In genomic region chr10:90672135-90672534, GRCm38 (mm10) we compare ENCODE assay signal across 23 mouse cellular contexts.
DNase-seq lines count a peak whose midpoint lies in the region; ATAC-seq and TF ChIP-seq lines count a peak whose summit lies in the region.
"Had no signal": no experiment of that assay in that cellular context is flagged by ENCODE, and none has a peak within 500 bp of the region (broad histone marks: within the 10 kb centered on the region; RNA-seq: fewer than 3 reads in every experiment).

No protein-coding gene starts in this region.

- peak; percentile 31 for DNase-seq in hindbrain, postnatal 0 days (ENCODE audit: low spot score)
- DNase-seq in cerebellum, adult 2 months, result peak; percentile 71 to 86
- peak; percentile 75 to 78 for DNase-seq in cerebellum, postnatal 25 days
- DNase-seq in ovary, adult 18-20 months (ENCODE audit: low spot score), result no peak
- DNase-seq: gastrocnemius, postnatal 10 days; heart, postnatal 10 days; kidney, adult 18-20 months; liver, embryonic 13.5 days; lung, adult 2 months; lung, postnatal 36 days; right cerebral cortex, adult 18-20 months; right cerebral cortex, postnatal 4 days; thymus, postnatal 25 days had no signal

- TF ChIP-seq CTCF in hindbrain, postnatal 0 days (IDR thresholded peaks at IDR 0.05; ENCODE audit: low read depth), result no peak
- no peak for TF ChIP-seq CTCF in cerebellum, adult 2 months (IDR thresholded peaks at IDR 0.05; ENCODE audit: borderline replicate concordance, insufficient read depth, low read depth, low read length)

- no peaks in the 10 kb centered on the region for H3K9me3 ChIP-seq in hindbrain, postnatal 0 days (ENCODE audit: low read length)
- H3K9me3 ChIP-seq in hindbrain, embryonic 12.5 days (replicated peaks), result no peaks in the 10 kb centered on the region
- H3K9me3 ChIP-seq: forebrain, embryonic 13.5 days; liver, embryonic 13.5 days; midbrain, embryonic 15.5 days; neural tube, embryonic 13.5 days had no signal

- H3K4me2 ChIP-seq in hindbrain, postnatal 0 days (ENCODE audit: low read depth, low read length), result no peak overlapping the region
- no peak overlapping the region for H3K4me2 ChIP-seq in hindbrain, embryonic 12.5 days (replicated peaks)
- H3K4me2 ChIP-seq: forebrain, embryonic 13.5 days; heart, embryonic 11.5 days; liver, embryonic 13.5 days; midbrain, embryonic 15.5 days; neural tube, embryonic 13.5 days had no signal

- no peaks in the 10 kb centered on the region for H3K36me3 ChIP-seq in hindbrain, postnatal 0 days (ENCODE audit: insufficient read depth, low read length)
- no peaks in the 10 kb centered on the region for H3K36me3 ChIP-seq in hindbrain, embryonic 12.5 days
- H3K36me3 ChIP-seq: liver, embryonic 13.5 days; midbrain, embryonic 15.5 days; neural tube, embryonic 13.5 days had no signal

- H3K4me3 ChIP-seq in hindbrain, postnatal 0 days (ENCODE audit: low read length), result no peak overlapping the region
- H3K4me3 ChIP-seq in hindbrain, embryonic 12.5 days, result no peak overlapping the region
- no peak overlapping the region for H3K4me3 ChIP-seq in cerebellum, adult 2 months (replicated peaks; ENCODE audit: insufficient read depth, low read depth, low read length)
- H3K4me3 ChIP-seq: forebrain, embryonic 13.5 days; liver, embryonic 13.5 days; megakaryocyte, embryonic 14.5 days; midbrain, embryonic 15.5 days; myocyte; neural tube, embryonic 13.5 days had no signal

- no peak for TF ChIP-seq POLR2A in cerebellum, adult 2 months (IDR thresholded peaks at IDR 0.05; ENCODE audit: borderline replicate concordance, insufficient read depth, low read length)

- WGBS in hindbrain, postnatal 0 days, result 81% methylated on average over 3 of the region's 3 CpGs
- 92% methylated on average over 3 of the region's 3 CpGs for WGBS in hindbrain, embryonic 12.5 days
- 22% methylated on average over 3 of the region's 3 CpGs for WGBS in cerebellum, adult 2 months

- H3K27ac ChIP-seq in hindbrain, postnatal 0 days, result no peak overlapping the region
- H3K27ac ChIP-seq in hindbrain, embryonic 12.5 days, result no peak overlapping the region
- peak overlapping the region; percentile 23 for H3K27ac ChIP-seq in cerebellum, adult 2 months (ENCODE audit: insufficient read depth, low read length)
- H3K27ac ChIP-seq: forebrain, embryonic 13.5 days; liver, embryonic 13.5 days; midbrain, embryonic 15.5 days; neural tube, embryonic 13.5 days had no signal

- no peaks in the 10 kb centered on the region for H3K27me3 ChIP-seq in hindbrain, postnatal 0 days (ENCODE audit: insufficient read depth, low read length)
- H3K27me3 ChIP-seq in hindbrain, embryonic 12.5 days, result no peaks in the 10 kb centered on the region
- H3K27me3 ChIP-seq in cerebellum, adult 2 months (ENCODE audit: control insufficient read depth, insufficient read depth, low read length), result no peaks in the 10 kb centered on the region
- H3K27me3 ChIP-seq: forebrain, embryonic 13.5 days; liver, embryonic 13.5 days; megakaryocyte, embryonic 14.5 days; midbrain, embryonic 15.5 days; neural tube, embryonic 13.5 days had no signal

- H3K4me1 ChIP-seq in hindbrain, postnatal 0 days (ENCODE audit: insufficient read depth, low read length), result no peaks in the 10 kb centered on the region; the same call in 1 of the 2 replicates
- no peaks in the 10 kb centered on the region for H3K4me1 ChIP-seq in hindbrain, embryonic 12.5 days
- peaks cover 29% of the 10 kb centered on the region; the same call in 1 of the 2 replicates for H3K4me1 ChIP-seq in cerebellum, adult 2 months (ENCODE audit: control insufficient read depth, insufficient read depth, low read length)
- H3K4me1 ChIP-seq: forebrain, embryonic 13.5 days; liver, embryonic 13.5 days; megakaryocyte, embryonic 14.5 days; midbrain, embryonic 15.5 days; neural tube, embryonic 13.5 days had no signal

- no peak overlapping the region for H3K9ac ChIP-seq in hindbrain, postnatal 0 days (replicated peaks; ENCODE audit: low read length)
- no peak overlapping the region for H3K9ac ChIP-seq in hindbrain, embryonic 12.5 days
- H3K9ac ChIP-seq: forebrain, embryonic 13.5 days; liver, embryonic 13.5 days; midbrain, embryonic 15.5 days; neural tube, embryonic 13.5 days had no signal

- peak; percentile 43; the same call in 1 of the 2 replicates for ATAC-seq in hindbrain, postnatal 0 days
- ATAC-seq in hindbrain, embryonic 12.5 days (ENCODE audit: low FRiP score), result no peak; the same call in 1 of the 2 replicates
- ATAC-seq in cerebellum, adult (ENCODE audit: insufficient number of reproducible peaks, low FRiP score, low TSS enrichment), result peak; percentile 59
- ATAC-seq in megakaryocyte-erythroid progenitor cell, adult 5-6 weeks (replicated peaks; ENCODE audit: low FRiP score, low TSS enrichment, poor library complexity, severe bottlenecking), result no peak
- ATAC-seq: forebrain, embryonic 13.5 days; inflammation-experienced regulatory T-cells, adult 6 months; midbrain, embryonic 15.5 days had no signal

Comparison
In these comparisons a context has a peak if more than half of its experiments do, and no peak if none do; other contexts are left out.
1. ATAC-seq: peak in hindbrain, postnatal 0 days (single experiment) and cerebellum, adult (single experiment); none in hindbrain, embryonic 12.5 days (single experiment) and megakaryocyte-erythroid progenitor cell, adult 5-6 weeks (single experiment).